Mouse (Mus musculus) heart, embryonic 10.5 days (tissue): ENCODE results near the gene Ano9. TPM values are rescaled to one million over a fixed set of nuclear protein-coding genes. Genes with fewer than 3 reads are reported as not detected.
A peak's percentile ranks its signal among the peaks of the same experiment; 100 is the strongest.

ENCODE experiments used
- DNase-seq: peaks from one replicate; pipeline ENCODE4 v3.0.0-alpha.2; 2017; ENCODE audit warnings: low spot score
- H3K27ac ChIP-seq: fragments of 300-500 bp; sonication (generic); 2 replicates; pipeline ENCODE4 v1.5.1; 2016; ENCODE audit warnings: mild to moderate bottlenecking
- H3K27me3 ChIP-seq: fragments of 300-500 bp; sonication (generic); 2 replicates; pipeline ENCODE4 v1.6.1; 2016; ENCODE audit warnings: mild to moderate bottlenecking; ENCODE audit not compliant: poor library complexity, insufficient read depth, severe bottlenecking
- H3K36me3 ChIP-seq: fragments of 300-500 bp; sonication (generic); 2 replicates; pipeline ENCODE4 v1.6.1; 2016; ENCODE audit warnings: mild to moderate bottlenecking, moderate library complexity
- H3K4me1 ChIP-seq: fragments of 300-500 bp; sonication (generic); 2 replicates; pipeline ENCODE4 v1.6.1; 2016; ENCODE audit warnings: mild to moderate bottlenecking
- H3K4me3 ChIP-seq: fragments of 300-500 bp; sonication (generic); 2 replicates; pipeline ENCODE4 v1.5.1; 2016; ENCODE audit warnings: mild to moderate bottlenecking, moderate library complexity
- H3K9me3 ChIP-seq: fragments of 300-500 bp; sonication (generic); 2 replicates; pipeline ENCODE4 v1.6.1; 2016; ENCODE audit warnings: mild to moderate bottlenecking, moderate library complexity
- WGBS: fragments of 180-500 bp; shearing (Covaris S2); methylation state at CpG from one replicate; pipeline ENCODE4 v1.1.7; 2016; 5-methylcytosine and 5-hydroxymethylcytosine counted together
- polyA plus RNA-seq: library from polyadenylated mRNA; unstranded; fragments of >200 nt; fragmentation: Nextera tagmentation; extraction: Ambion mirVana; gene quantifications from 2 replicates; pipeline ENCODE4 v1.2.1, GENCODE M21; 2016

Ano9 gene
- polyA plus RNA-seq = 0.42 and 0.97 TPM in 2 replicates

- H3K27me3 ChIP-seq = peaks cover 48% of the 10 kb centered on the region
- H3K4me3 ChIP-seq = 0 out of 2 replicates have a peak within 1 kb of the TSS, but pooled peaks have one; percentile 13
- H3K36me3 ChIP-seq = no peaks in the 10 kb centered on the region
- DNase-seq = no peak
- no peaks in the 10 kb centered on the region for H3K9me3 ChIP-seq
- H3K27ac ChIP-seq = no peak within 1 kb of the TSS
- WGBS = 11% methylated on average over 9 of the region's 9 CpGs
- H3K4me1 ChIP-seq = peaks cover 13% of the 10 kb centered on the region
These were observed at the start of gene Ano9 for GRCm38 (mm10) chr7:141117636-141118035. Gene Ano9 (minus strand): TSS chr7:141117806.

DNA sequence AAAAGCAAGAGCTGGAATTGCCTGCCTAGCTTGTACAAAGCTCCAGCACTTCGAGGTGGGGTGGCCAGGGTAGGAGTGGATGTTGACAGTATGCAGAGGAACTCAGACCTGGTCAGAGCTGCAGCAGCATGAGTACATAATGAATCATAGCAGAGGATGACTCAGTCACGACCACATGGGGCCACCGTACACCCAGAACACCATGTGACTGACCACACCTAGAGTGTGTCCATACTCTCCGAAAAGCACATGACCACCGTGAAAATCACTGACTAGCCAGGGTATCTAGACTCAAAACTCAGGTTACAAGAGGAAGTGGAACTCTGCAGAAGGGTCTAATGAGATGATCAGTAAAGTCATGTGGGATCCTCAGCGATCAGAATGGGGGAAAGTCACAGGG is 47.2 kb upstream of the Ano9 start:
- DNase-seq = no peak
- Histone ChIP-seq H3K36me3 (peaks cover 63% of the 10 kb centered on the region), H3K27me3 (no peaks in the 10 kb centered on the region), H3K4me3 (no peak overlapping the region), H3K4me1 (peaks cover 29% of the 10 kb centered on the region), H3K9me3 (no peaks in the 10 kb centered on the region), H3K27ac (no peak overlapping the region)
- 80% methylated on average over 6 of the region's 6 CpGs for WGBS

GRCm38 (mm10) chr7:141164397-141164796 is 46.8 kb upstream of the Ano9 start:
- H3K9me3 ChIP-seq = no peaks in the 10 kb centered on the region
- 93% methylated on average over 7 of the region's 7 CpGs for WGBS
- H3K27ac ChIP-seq = no peak overlapping the region
- peak; percentile 71 for DNase-seq
- H3K4me1 ChIP-seq = peaks cover 29% of the 10 kb centered on the region
- H3K4me3 ChIP-seq = no peak overlapping the region
- peaks cover 68% of the 10 kb centered on the region for H3K36me3 ChIP-seq
- H3K27me3 ChIP-seq = no peaks in the 10 kb centered on the region

GRCm38 (mm10) chr7:141155362-141155761 is 37.8 kb upstream of the Ano9 start:
- 88% methylated on average over 9 of the region's 9 CpGs for WGBS
- Histone ChIP-seq H3K27ac (no peak overlapping the region), H3K27me3 (no peaks in the 10 kb centered on the region), H3K9me3 (no peaks in the 10 kb centered on the region), H3K4me3 (no peak overlapping the region), H3K36me3 (peaks cover 75% of the 10 kb centered on the region), H3K4me1 (peaks cover 5% of the 10 kb centered on the region; the same call in 1 of the 2 replicates)
- DNase-seq = no peak

DNA sequence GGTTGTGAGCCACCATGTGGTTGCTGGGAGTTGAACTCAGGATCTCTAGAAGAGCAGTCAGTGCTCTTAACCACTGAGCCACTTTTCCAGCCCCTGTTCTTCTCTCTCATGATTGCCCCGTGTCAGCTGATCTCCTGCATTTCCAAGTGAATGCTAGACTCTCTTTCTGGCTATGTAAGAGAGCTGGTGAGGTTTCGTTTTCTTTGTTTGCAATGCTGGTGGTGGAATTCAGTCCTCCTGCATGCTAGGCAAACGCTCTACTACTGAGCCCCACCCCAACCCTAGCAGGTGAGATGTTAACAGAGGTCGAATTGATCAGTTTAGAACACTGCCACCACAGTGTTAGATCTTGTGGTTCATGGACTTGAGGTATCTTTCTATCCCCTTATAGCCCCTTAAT is 31.0 kb upstream of the Ano9 start:
- no peaks in the 10 kb centered on the region for H3K9me3 ChIP-seq
- H3K4me3 ChIP-seq = no peak overlapping the region
- peaks cover 3% of the 10 kb centered on the region; the same call in 1 of the 2 replicates for H3K4me1 ChIP-seq
- WGBS = 85% methylated on average over 4 of the region's 4 CpGs
- H3K27me3 ChIP-seq = no peaks in the 10 kb centered on the region
- DNase-seq = no peak
- peaks cover 66% of the 10 kb centered on the region for H3K36me3 ChIP-seq
- H3K27ac ChIP-seq = no peak overlapping the region

GRCm38 (mm10) chr7:141147044-141147443 is 29.4 kb upstream of the Ano9 start:
- Histone ChIP-seq H3K27me3 (no peaks in the 10 kb centered on the region), H3K36me3 (peaks cover 65% of the 10 kb centered on the region), H3K4me3 (no peak overlapping the region), H3K9me3 (no peaks in the 10 kb centered on the region), H3K4me1 (peaks cover 3% of the 10 kb centered on the region; the same call in 1 of the 2 replicates), H3K27ac (no peak overlapping the region)
- DNase-seq = no peak
- 81% methylated on average over 6 of the region's 6 CpGs for WGBS

GRCm38 (mm10) chr7:141146043-141146595 is 28.5 kb upstream of the Ano9 start:
- no peaks in the 10 kb centered on the region for H3K9me3 ChIP-seq
- WGBS = 92% methylated on average over 12 of the region's 12 CpGs
- H3K27ac ChIP-seq = no peak overlapping the region
- peak; percentile 84 for DNase-seq
- no peak overlapping the region for H3K4me3 ChIP-seq
- H3K27me3 ChIP-seq = no peaks in the 10 kb centered on the region
- H3K36me3 ChIP-seq = peaks cover 58% of the 10 kb centered on the region
- peaks cover 3% of the 10 kb centered on the region; the same call in 1 of the 2 replicates for H3K4me1 ChIP-seq

DNA sequence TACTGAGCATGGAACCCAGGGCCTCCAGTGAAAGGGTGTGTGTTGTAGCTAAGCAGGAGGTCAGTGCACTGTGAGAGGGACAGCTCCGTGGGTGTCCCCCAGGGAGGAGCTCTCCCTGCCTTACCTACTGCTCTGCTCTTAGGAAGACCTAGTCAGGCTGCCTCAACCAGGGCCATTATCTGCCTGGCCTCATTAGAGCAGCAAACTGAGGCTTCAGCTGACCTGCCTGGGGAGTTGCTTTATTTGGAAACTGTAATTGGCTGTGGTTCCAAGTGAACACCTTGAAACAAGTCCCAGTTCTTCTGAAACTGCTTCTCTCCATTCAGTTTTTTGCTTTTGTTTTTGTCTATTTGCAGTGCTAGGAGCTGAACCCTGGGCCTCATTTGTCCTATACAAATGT is 27.8 kb upstream of the Ano9 start:
- Histone ChIP-seq H3K27ac (no peak overlapping the region), H3K4me3 (no peak overlapping the region)
- WGBS = 67% methylated on average over 1 of the region's 1 CpGs

DNA sequence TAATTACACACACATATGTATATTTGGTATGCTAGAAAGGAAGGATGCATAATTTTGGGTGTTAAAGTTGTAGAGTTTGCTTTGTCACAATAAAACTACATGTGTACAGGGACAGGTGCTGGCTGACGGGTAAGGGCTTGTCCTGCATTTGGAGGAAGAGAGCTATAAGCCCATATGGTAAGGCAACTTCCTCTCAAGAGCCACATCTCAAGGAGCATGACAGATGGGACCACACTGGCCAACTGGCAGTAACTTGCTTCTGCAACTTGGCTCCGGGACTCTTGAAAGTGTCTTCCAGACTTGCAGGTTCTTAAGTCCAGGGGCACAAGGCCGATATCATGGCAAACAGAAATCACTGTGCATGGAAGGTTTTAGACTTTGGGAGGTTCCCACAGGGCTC is 27.0 kb upstream of the Ano9 start:
- Histone ChIP-seq H3K9me3 (no peaks in the 10 kb centered on the region), H3K4me1 (peaks cover 3% of the 10 kb centered on the region; the same call in 1 of the 2 replicates), H3K4me3 (no peak overlapping the region), H3K27me3 (no peaks in the 10 kb centered on the region), H3K27ac (no peak overlapping the region), H3K36me3 (peaks cover 62% of the 10 kb centered on the region)
- DNase-seq = no peak
- WGBS = 86% methylated on average over 3 of the region's 3 CpGs

More for the DNA sequence above, 27.8 kb upstream of the Ano9 start:
- Histone ChIP-seq H3K9me3 (no peaks in the 10 kb centered on the region), H3K4me1 (peaks cover 3% of the 10 kb centered on the region; the same call in 1 of the 2 replicates), H3K36me3 (peaks cover 56% of the 10 kb centered on the region), H3K27me3 (no peaks in the 10 kb centered on the region)
- DNase-seq = no peak

- no peaks in the 10 kb centered on the region for H3K27me3 ChIP-seq
- no peak for DNase-seq
- no peaks in the 10 kb centered on the region for H3K9me3 ChIP-seq
- no peak overlapping the region for H3K27ac ChIP-seq
- no peak overlapping the region for H3K4me3 ChIP-seq
- WGBS = 83% methylated on average over 2 of the region's 2 CpGs
- peaks cover 62% of the 10 kb centered on the region for H3K36me3 ChIP-seq
- peaks cover 3% of the 10 kb centered on the region; the same call in 1 of the 2 replicates for H3K4me1 ChIP-seq
These were observed 26.3 kb upstream of the Ano9 start for GRCm38 (mm10) chr7:141143861-141144260.

DNA sequence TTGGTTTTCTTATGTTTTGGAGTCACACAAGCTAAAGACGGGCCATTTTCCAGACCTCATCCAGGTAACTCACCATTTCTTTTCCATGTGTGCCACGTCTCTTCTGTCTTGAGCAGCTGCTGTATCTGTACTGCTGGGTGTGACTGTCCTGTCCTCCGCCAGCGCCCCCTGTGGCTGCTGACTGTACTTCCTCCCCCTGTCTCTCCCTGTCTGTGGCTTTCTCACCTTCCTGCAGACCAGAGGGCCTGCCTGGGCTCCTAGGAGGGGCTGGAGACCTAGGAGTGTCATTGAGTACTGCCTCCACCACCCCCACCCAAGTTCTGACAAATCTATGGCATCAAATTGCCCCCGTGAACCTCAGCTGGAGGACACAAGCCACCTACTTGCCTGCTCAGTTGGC is 25.5 kb upstream of the Ano9 start:
- DNase-seq = no peak
- H3K9me3 ChIP-seq = no peaks in the 10 kb centered on the region
- H3K4me1 ChIP-seq = peaks cover 3% of the 10 kb centered on the region; the same call in 1 of the 2 replicates
- 58% methylated on average over 5 of the region's 5 CpGs for WGBS
- no peak overlapping the region for H3K27ac ChIP-seq
- H3K27me3 ChIP-seq = no peaks in the 10 kb centered on the region
- peaks cover 62% of the 10 kb centered on the region for H3K36me3 ChIP-seq
- no peak overlapping the region for H3K4me3 ChIP-seq

GRCm38 (mm10) chr7:141141326-141141725 is 23.7 kb upstream of the Ano9 start:
- no peak for DNase-seq
- H3K27ac ChIP-seq = no peak overlapping the region
- no peaks in the 10 kb centered on the region for H3K27me3 ChIP-seq
- WGBS = 73% methylated on average over 4 of the region's 4 CpGs
- H3K9me3 ChIP-seq = no peaks in the 10 kb centered on the region
- H3K4me3 ChIP-seq = no peak overlapping the region
- no peaks in the 10 kb centered on the region for H3K4me1 ChIP-seq
- H3K36me3 ChIP-seq = peaks cover 63% of the 10 kb centered on the region

- DNase-seq = peak; percentile 85
- H3K4me3 ChIP-seq = peak overlapping the region; percentile 93
- 55% methylated on average over 12 of the region's 12 CpGs for WGBS
- H3K36me3 ChIP-seq = peaks cover 28% of the 10 kb centered on the region
- no peaks in the 10 kb centered on the region for H3K9me3 ChIP-seq
- H3K27me3 ChIP-seq = no peaks in the 10 kb centered on the region
- H3K27ac ChIP-seq = peak overlapping the region; percentile 95
- H3K4me1 ChIP-seq = peaks cover 16% of the 10 kb centered on the region
These were observed 14.5 kb upstream of the Ano9 start for GRCm38 (mm10) chr7:141131904-141132755.
